Mouse (Mus musculus) kidney, postnatal 0 days (tissue): ENCODE measurements at regions not wholly inside any gene's neighbourhood (a gene's known extent, or its start where the extent isn't known, plus 50 kb on each side); places are given as distances from the start of the nearest gene placed in this dataset.

Experiments
- ATAC-seq: fragments of 200-750 bp; cut with Nextera tagmentation; replicated peaks from 2 replicates; pipeline ENCODE4 v1.8.0; 2017; ENCODE audit warnings: low read depth, moderate number of reproducible peaks, moderate TSS enrichment, moderate library complexity; ENCODE audit not compliant: low FRiP score
- DNase-seq: peaks from one replicate; pipeline ENCODE4 v3.0.0-alpha.2; 2016; ENCODE audit warnings: low spot score
- H3K27ac ChIP-seq: fragments of 300-500 bp; sonication (generic); 2 replicates; pipeline ENCODE4 v1.5.1; 2014; ENCODE audit warnings: mild to moderate bottlenecking
- H3K27me3 ChIP-seq: fragments of 300-500 bp; sonication (generic); 2 replicates; pipeline ENCODE4 v1.6.1; 2014; ENCODE audit warnings: low read length, mixed read lengths; ENCODE audit not compliant: insufficient read depth
- H3K36me3 ChIP-seq: fragments of 300-500 bp; sonication (generic); 2 replicates; pipeline ENCODE4 v1.6.1; 2014; ENCODE audit warnings: low read length, mixed read lengths; ENCODE audit not compliant: insufficient read depth
- H3K4me1 ChIP-seq: fragments of 300-500 bp; sonication (generic); replicated peaks from 2 replicates; pipeline ENCODE4 v1.6.1; 2014; ENCODE audit warnings: antibody characterized with exemption, low read length, mixed read lengths; ENCODE audit not compliant: insufficient read depth
- H3K4me2 ChIP-seq: fragments of 300-500 bp; sonication (generic); 2 replicates; pipeline ENCODE4 v1.6.1; 2014; ENCODE audit warnings: mild to moderate bottlenecking, low read length, moderate library complexity, mixed read lengths
- H3K4me3 ChIP-seq: fragments of 300-500 bp; sonication (generic); replicated peaks from 2 replicates; pipeline ENCODE4 v1.5.1; 2014; ENCODE audit warnings: low read depth, low read length
- H3K9ac ChIP-seq: fragments of 300-500 bp; sonication (generic); 2 replicates; pipeline ENCODE4 v1.6.1; 2014; ENCODE audit warnings: low read depth, low read length
- H3K9me3 ChIP-seq: fragments of 300-500 bp; sonication (generic); replicated peaks from 2 replicates; pipeline ENCODE4 v1.6.1; 2016; ENCODE audit warnings: low read length, inconsistent platforms, mixed read lengths
- CTCF ChIP-seq: IDR thresholded peaks from 2 replicates; pipeline ENCODE4 v1.5.1; 2016; ENCODE audit warnings: antibody characterized with exemption, low read depth, mild to moderate bottlenecking, moderate library complexity
- WGBS: fragments of 180-500 bp; shearing (Covaris S2); extraction: QIAGEN DNeasy Blood & Tissue Kit; methylation state at CpG from one replicate; pipeline ENCODE4 v1.1.7; 2014; 5-methylcytosine and 5-hydroxymethylcytosine counted together

DNA sequence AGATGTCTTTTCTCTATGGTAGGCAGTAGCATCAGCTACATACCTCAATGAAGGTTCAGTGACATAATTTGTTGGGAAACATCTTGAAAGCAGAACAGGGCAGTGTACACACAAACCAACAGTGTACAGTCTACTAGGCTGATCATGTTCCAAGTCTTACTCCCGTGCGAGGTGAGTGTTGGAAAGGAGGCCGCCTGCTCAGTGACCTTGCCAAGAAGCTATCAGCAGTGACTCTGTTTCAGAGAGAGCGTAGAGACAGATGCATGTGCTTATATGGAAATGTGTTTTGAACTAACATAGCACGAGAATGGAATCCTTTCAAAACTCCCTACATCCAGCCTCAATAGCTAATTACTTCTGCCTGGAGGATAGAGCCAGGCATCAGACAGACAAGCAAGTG is 78.4 kb downstream of the Klf4 start:
- no peak for DNase-seq
- no peak for ATAC-seq
- WGBS: 60% methylated on average over 5 of the region's 5 CpGs
- Histone ChIP-seq H3K4me2 (no peak overlapping the region), H3K27me3 (no peaks in the 10 kb centered on the region), H3K9me3 (no peaks in the 10 kb centered on the region), H3K4me1 (no peaks in the 10 kb centered on the region), H3K4me3 (no peak overlapping the region), H3K9ac (no peak overlapping the region), H3K36me3 (no peaks in the 10 kb centered on the region), H3K27ac (no peak overlapping the region)
- no peak for TF ChIP-seq CTCF

DNA sequence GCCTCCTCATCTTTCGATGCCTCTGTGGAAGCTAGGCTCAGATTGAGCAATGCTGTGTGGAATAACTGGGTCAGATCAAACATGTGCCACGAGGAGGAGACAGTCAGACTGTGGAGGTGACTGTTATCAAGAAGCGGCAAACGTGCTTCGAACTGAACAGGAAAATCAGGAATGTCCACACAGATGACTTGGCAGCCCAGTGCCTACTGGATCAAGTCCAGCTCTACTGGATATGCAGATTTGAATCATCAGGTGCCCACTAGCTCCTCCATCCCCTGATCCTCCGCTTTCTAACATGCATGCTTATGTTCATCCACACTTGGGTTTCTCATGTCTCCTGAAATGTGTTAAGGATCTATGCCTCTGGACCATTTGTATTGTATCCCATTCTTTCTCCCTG is 79.7 kb downstream of the Klf4 start:
- DNase-seq (no peak), ATAC-seq (no peak)
- Histone ChIP-seq H3K9me3 (no peaks in the 10 kb centered on the region), H3K4me2 (no peak overlapping the region), H3K36me3 (no peaks in the 10 kb centered on the region), H3K27me3 (no peaks in the 10 kb centered on the region), H3K9ac (no peak overlapping the region), H3K27ac (no peak overlapping the region), H3K4me3 (no peak overlapping the region), H3K4me1 (no peaks in the 10 kb centered on the region)
- 81% methylated on average over 6 of the region's 6 CpGs for WGBS
- no peak for TF ChIP-seq CTCF

DNA sequence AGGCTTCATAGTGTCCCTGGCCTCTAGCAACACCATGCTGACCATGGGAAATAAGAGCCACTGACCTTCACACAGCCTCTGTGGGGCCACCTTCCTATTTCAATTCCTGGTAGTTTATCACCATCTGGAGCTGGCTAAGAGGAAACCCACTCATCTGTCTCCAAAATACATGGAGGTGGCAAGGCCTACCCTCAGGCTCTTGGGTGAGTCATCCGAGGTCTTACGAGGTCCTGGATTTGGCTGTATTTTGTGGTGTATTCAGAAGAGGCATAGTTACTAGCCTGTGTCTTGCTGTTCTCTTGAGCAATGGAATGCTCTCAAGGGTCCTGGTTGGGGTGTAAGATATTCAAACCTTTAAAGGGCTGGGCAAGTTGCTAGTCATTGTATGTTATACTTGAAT is 80.6 kb downstream of the Klf4 start:
- Histone ChIP-seq H3K9ac (no peak overlapping the region), H3K27me3 (no peaks in the 10 kb centered on the region), H3K9me3 (no peaks in the 10 kb centered on the region), H3K36me3 (no peaks in the 10 kb centered on the region), H3K4me1 (no peaks in the 10 kb centered on the region), H3K4me3 (no peak overlapping the region), H3K27ac (no peak overlapping the region), H3K4me2 (no peak overlapping the region)
- ATAC-seq (no peak), DNase-seq (no peak)
- TF ChIP-seq CTCF: no peak
- WGBS: 83% methylated on average over 2 of the region's 2 CpGs

DNA sequence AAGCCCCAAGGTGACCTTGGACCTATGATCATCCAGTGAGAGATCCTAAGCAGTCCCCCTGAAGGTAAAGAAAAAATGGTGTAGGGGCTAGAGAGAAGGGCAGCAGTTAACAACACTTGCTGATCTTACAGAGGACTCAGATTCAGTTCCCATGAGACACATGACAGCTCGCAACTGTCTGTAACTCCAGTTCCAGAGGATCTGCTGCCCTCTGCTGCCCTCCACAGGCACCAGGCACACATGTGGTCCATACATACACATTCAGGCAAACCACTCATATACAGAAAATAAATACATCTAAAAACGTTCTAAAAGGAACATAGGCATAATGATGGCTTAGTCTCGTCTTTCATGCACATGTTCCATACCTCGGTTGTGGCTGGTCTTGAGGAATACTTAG is 81.2 kb downstream of the Klf4 start:
- peak; percentile 51 for TF ChIP-seq CTCF
- H3K27ac ChIP-seq: no peak overlapping the region
- 68% methylated on average over 4 of the region's 4 CpGs for WGBS
- H3K27me3 ChIP-seq: no peaks in the 10 kb centered on the region
- H3K4me1 ChIP-seq: no peaks in the 10 kb centered on the region
- DNase-seq (no peak), ATAC-seq (no peak)
- no peak overlapping the region for H3K4me2 ChIP-seq
- no peak overlapping the region for H3K4me3 ChIP-seq
- H3K9ac ChIP-seq: no peak overlapping the region
- H3K36me3 ChIP-seq: no peaks in the 10 kb centered on the region
- no peaks in the 10 kb centered on the region for H3K9me3 ChIP-seq

DNA sequence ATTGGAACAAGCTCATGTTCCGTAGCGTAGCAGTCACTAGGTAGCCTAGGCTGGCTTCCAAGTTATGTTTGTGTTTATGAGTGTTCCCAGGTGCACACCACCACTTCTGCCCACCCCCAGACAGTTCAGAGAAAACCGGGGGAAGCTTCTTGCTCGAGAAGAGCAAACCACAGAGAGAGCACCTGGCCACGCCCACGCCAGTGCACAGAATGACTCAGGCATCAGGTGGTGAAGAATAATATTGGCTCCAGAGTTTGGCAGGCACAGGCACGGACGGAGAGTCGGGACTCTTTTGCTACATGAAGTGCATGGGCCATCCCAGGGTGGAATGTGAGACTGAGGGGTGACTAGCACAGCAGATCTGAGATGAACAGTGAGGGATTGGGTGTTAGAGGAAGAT is 88.8 kb downstream of the Klf4 start:
- Histone ChIP-seq H3K4me1 (no peaks in the 10 kb centered on the region), H3K4me2 (no peak overlapping the region), H3K9ac (no peak overlapping the region), H3K36me3 (no peaks in the 10 kb centered on the region), H3K9me3 (no peaks in the 10 kb centered on the region), H3K27ac (no peak overlapping the region), H3K27me3 (no peaks in the 10 kb centered on the region), H3K4me3 (no peak overlapping the region)
- DNase-seq: no peak
- TF ChIP-seq CTCF: no peak
- WGBS: 82% methylated on average over 9 of the region's 9 CpGs
- no peak for ATAC-seq

DNA sequence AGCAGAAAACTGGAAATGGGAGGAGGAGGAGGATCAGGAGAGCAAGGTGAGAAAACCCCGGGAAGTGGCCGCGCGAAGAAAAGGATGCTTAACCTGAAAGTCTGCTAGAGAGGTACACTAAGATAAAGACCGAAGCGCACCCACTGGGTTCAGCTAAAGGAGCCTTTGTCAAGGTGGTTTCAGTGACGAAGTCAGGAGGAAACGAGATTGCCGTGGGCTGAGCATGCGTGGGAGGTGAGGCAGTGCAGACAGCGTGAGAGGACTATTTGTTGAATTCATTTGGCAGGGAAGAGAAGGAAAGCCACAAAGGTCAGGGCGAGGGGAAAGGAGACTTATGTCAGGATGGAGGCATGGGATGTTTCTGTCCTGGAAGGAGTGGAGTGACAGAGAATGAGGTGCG is 90.2 kb downstream of the Klf4 start:
- H3K4me1 ChIP-seq: no peaks in the 10 kb centered on the region
- no peak overlapping the region for H3K4me2 ChIP-seq
- no peaks in the 10 kb centered on the region for H3K27me3 ChIP-seq
- no peak for TF ChIP-seq CTCF
- 48% methylated on average over 13 of the region's 13 CpGs for WGBS
- ATAC-seq (no peak), DNase-seq (no peak)
- H3K9me3 ChIP-seq: no peaks in the 10 kb centered on the region
- no peak overlapping the region for H3K9ac ChIP-seq
- H3K4me3 ChIP-seq: no peak overlapping the region
- H3K36me3 ChIP-seq: no peaks in the 10 kb centered on the region
- no peak overlapping the region for H3K27ac ChIP-seq
